Mouse (Mus musculus): ENCODE data around the gene Msh3.

Gene Msh3

DNA sequence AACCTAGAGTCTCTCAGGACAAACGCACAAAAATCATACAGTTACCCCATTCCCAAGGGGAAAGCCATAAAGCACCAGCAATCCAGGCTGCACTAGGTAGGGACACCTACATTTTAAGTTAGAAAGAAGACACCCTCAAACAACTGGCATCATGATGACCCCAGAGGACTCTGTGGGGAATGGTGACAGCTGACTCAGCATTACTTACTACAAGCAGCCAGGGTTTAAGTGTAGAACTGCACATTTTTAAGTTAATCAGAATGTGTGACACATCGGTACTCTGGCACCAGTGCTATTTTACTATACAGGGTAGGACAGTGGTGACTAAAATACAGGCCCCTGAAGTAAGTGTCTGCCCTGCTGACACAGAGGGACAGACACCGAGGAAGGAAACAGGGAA, 24.2 kb downstream of the Msh3 start:
- no peak for DNase-seq (ENCODE audit: low spot score)

DNA sequence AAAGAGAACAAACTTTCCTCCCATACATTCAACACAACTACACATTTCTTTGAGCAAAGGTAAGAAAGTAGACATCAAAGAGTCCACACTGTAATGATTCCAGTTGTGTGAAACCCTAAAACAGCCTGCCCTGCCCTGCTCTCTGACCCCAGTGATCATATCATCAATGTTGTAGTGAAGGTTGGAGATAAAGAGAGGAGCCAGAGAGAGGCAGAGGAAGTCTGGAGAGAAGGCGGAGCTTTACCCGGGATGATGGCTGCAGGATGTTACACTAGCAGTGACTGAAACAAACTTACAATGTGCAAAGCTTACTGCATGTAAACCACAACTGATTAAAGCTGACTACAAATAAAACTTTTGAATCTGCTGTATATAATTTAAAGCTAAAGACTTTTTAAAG, 26.8 kb downstream of the Msh3 start:
- DNase-seq (ENCODE audit: low spot score), result no peak

DNA sequence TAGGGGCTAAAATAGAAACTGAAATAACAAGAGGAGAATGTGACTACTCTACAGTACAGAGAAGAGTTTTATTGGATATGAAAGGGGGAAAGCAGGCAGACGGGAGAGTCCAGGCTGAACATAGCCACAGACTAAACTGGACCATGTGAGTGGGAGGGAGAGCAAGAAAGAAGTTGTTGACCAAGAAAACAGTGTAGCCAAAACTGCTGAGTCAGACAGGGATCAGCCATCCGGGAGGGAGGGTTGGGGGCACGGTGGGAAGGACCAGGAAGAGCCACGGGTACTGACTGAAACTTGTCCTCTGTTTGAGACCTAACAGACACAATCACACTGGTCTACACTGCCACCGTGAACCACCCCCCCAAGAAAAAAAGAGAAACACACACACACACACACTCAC, 28.8 kb downstream of the Msh3 start:
- no peak for DNase-seq (ENCODE audit: low spot score)

DNA sequence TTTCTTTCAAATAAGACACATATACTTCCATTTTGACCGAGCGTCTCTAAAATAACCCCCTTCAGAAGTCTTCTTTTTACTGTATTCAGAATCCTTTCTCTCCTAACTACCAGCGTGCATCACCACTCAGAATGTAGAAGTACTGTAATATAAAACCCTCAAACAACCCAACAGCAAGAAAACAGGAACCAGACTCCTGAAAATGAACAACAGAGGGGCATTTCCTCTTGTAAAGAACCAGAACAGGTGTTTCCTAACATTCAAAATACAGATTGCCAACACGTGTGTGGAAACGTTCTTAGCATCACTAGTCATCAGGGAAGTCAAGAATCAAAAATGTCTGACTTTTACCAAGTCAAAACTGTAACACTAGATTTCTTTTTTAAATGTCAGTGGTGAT, 34.0 kb downstream of the Msh3 start:
- DNase-seq (ENCODE audit: low spot score), result no peak

DNA sequence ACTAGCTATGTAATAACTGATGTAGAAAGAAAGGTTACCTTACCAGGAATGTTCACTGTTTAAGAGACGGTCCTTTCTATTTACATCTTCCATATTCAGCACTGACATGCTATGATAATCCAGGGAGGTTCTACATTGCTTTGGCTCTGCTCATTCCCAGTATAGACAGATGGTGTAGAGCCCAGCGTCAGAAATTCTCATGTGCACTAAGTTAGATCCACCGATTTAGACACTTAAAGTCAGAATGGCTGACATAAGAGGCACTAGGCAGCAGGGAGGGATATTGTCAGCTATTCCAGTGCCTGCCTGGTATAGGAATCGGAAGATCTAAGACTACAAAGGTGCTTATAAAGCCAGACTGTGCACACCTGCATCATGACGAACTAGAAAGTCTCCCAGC, 40.2 kb downstream of the Msh3 start:
- no peak for DNase-seq (ENCODE audit: low spot score)

DNA sequence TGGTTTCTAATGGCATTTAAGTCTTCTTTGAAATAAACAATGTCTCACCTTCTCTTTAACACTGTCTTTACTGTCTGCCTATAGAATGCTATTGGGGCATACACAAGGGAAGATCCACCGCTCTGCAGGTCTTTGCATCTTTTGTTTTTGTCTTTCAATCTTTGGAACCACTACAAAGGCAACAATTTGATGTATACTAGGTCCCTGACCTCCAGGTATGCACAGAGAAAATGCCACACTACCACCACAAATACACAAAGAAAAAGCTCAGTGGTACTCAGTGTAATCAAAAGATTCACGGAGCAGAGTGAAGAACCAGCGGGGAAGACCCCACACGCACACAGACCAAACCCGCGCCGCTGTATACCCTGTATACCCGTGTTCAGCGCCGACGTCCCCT, 49.1 kb downstream of the Msh3 start, which contains the start of gene Gm20379:
TSS of gene Gm20379 (plus strand) at position 301 of the 400 bp plus-strand sequence.
- DNase-seq (ENCODE audit: low spot score), result no peak

DNA sequence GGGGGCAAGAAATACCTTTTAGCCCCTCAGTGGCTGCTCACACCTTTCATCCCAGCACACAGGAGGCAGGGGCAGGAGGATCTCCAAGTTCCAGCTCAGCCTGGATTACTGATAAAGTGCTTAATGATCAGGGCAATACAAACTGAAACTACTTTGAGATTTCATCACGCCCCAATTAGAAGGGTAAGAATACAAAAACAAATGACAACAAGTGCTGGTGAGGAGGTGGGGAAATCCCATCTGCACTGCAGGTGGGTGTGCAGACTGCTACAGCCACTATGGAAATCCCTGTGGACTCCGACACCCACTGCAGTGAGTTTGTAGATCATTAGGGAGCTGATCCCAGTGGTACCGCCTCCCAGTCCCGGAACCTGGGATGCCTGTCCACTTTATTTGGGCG, 50.5 kb downstream of the Msh3 start:
- DNase-seq (ENCODE audit: low spot score), result no peak

DNA sequence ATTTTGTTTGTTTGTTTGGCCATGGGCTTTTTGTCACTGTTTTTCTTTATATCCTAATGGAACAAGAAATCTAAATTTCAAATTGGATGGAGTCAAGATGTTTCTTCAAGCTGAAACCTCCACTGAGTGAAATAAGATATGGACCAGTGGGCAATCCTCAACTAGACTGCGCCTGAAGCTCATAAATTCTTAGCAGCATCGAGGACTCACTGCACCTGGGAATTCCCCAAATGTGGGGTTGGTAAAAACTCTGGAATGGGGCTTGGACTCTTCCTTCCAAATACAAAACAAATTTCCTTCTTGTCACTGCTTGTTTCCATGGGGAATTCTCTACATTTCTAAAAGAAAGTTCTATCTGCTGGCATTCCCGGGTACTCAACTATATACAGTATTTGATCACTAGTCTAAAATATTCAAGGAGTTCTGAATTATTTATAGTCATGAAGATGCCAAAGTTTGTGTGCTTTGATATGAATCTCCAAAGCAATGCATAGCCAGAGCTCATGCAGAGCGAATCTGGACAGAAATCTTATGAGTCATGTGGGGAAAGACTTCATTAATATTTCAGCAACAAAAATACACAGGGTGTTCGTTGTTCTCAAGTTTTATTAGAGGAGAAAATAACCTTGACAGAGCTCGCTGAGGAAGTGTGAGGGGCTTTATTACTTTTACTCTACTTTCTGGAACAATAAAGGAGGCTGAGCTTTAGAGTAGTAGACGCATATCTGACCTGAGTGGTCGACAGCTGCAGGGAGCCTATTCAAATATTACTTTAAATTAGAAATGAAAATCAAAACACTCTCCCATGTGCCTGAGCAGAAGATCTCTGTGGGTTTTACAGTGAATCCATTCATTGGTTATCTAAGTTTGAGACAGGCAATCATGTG, 51.5 kb downstream of the Msh3 start:
- no peak for DNase-seq (ENCODE audit: low spot score)

DNA sequence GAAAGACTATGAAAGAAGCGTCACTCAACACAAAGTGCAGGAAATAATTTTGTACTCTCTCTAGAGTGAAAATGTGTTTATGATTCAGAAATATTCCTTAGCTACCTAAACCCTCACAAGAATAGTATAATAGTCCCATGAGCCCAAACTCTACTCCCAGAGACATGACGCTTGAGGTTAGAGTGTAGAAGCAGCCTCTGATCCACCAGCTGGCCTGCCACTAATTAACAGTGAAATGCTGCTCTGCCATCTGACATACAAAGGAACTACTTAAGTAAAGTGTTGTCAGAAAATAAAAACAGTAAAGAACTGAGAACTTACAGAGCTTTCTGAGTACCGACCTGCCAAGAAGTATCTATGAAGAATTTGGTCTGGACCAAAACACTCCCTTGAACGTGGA, 52.3 kb downstream of the Msh3 start:
- no peak for DNase-seq (ENCODE audit: low spot score)

DNA sequence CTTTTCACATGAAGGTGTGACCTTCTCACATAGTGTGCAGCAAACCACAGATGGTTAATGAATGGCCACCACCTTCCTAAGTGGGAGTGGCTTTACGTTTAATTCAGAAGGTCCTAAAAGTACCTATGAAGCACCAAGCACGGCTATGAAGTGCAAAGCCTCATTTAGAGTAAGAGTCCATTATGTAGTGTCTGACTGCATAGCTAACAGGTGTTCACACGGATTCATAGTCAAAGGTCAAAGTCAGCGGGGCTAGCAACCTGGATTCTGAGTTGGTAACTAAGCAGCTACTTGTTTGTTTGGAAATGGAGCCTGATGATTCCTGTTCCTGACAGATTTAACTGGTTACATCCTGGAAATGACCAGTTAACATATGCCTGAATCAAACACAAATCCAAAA, 53.0 kb downstream of the Msh3 start:
- DNase-seq (ENCODE audit: low spot score), result no peak

DNA sequence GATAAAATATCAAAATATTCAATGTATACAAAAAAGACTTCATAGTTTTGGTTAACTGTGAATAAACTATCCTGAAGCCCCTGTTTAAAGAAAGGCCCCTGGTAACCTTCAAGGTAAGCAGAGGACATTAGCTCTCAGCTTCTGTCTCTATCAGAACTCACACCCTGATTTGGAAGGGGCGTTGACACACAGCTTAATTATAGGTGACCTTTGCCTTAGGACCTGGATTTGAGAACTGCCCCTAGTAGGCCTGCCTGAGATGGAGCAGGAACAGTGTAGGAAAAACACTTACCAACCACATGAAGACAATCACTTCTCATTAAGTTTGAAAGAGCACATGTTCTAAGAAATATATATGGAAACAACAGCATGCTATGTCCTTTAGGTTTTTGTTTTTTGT, 55.3 kb downstream of the Msh3 start:
- no peak for DNase-seq (ENCODE audit: low spot score)

DNA sequence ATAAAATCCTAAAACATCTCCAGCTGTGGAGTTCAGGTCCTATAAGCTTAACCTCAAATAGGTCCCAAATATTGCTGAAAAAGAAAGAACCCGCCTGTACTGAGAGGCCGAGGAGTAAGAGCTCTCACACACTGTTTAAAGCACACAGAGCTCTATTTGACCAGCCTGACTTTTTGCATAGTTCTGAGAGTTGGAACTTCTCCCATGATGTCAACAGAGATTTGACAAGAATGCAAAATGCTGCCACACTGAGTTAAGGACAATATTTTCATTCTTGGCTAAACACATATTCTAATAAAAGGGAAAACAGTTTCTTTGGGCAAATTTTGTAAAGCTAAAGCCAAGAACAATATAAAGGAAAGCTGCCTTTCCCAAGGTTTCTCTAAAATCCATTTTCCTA, 57.8 kb downstream of the Msh3 start:
- DNase-seq (ENCODE audit: low spot score), result no peak

DNA sequence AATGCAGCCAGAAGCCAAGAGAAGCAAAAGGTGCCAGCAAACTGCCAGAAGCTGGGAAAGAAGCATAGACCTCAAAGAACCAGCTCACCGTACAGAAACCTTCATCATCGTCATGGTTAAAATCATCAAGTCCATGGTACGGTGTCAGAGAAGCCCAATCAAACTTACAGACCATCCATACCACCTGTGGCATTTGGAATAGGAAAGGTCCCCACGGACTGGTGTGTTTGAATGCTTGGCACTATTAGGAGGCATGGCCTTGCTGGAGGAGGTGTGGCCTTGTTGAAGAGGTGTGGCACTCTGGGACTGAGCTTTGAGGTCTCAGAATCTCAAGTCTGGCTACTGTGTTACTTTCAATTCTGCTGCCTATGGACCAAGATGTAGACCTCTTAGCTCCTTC, 58.3 kb downstream of the Msh3 start:
- DNase-seq (ENCODE audit: low spot score), result no peak

DNA sequence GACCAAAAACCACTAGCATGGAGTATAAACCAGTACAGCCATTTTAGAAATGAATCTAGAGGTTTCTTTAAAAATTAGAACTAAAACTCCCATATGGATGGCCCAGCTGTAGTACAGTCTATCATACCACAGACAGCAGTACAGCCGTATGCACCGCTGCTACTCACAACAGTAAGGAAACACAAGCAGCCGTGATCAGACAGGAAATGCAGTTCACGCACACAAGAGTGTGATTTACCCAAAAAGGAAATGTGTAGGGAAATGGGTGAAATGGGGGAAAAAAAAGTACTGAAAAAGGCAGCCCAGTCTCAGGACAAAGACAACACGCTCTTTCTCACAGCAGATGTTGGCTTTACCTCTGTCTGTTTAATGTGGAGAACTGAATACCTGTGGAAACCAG, 60.9 kb downstream of the Msh3 start:
- no peak for DNase-seq (ENCODE audit: low spot score)

DNA sequence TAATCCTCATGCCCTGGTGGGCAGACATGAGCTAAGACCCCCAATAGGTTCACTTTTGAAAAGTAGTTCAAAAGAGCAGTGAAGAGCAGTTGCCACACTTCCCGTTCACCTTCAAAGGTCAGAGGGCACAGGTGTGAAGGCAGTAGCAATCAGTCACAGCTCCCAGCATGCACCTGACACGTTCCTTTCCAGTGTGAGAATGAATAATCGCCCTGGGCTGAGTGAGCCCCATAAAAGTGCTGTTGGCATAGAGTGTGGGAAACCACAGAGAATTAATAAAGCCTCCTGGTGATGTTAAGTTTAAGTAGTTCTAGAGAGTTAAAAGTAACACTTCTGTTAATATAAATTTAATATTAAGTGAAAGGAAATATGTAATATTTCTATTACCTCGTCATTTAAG, 63.2 kb downstream of the Msh3 start:
- DNase-seq (ENCODE audit: low spot score), result no peak

DNA sequence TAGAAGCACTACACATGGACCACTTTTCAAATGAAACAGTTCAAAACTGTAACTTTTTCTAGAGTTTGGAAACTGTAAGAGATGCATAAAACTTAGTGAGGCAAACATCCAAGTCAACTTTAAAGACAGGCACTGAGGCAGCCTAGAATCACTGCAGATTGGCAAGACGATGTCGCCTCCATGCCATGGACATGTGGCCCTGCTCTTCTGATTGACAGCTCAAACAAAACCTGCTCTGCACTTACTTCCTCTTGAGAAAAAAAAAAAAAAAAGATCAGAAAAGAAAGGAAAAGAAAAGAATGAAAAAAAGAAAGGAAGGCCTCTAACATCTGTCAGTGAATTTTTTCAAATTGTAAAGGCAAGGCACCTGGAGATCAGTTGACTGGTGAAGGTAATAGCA, 77.8 kb downstream of the Msh3 start:
- DNase-seq (ENCODE audit: low spot score), result no peak

DNA sequence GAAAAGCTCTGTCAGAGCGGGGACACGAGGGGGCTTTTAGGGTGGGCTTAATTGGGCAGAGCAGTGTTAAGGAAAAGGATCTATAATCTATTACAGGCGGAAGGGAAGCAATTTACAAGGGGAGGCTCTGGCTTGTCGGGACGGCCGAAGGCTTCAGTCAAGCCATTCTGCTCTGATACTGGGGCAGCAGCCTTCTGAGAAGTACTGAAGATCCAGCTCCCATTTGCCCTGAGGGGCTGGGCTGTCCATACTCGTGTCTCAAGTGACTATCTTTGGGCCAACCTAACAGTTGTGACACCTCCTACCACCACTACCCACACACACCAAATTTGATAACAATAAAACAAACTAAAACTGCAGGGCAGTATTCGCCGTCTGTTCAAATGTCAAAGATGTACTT, 79.5 kb downstream of the Msh3 start:
- DNase-seq (ENCODE audit: low spot score), result no peak

DNA sequence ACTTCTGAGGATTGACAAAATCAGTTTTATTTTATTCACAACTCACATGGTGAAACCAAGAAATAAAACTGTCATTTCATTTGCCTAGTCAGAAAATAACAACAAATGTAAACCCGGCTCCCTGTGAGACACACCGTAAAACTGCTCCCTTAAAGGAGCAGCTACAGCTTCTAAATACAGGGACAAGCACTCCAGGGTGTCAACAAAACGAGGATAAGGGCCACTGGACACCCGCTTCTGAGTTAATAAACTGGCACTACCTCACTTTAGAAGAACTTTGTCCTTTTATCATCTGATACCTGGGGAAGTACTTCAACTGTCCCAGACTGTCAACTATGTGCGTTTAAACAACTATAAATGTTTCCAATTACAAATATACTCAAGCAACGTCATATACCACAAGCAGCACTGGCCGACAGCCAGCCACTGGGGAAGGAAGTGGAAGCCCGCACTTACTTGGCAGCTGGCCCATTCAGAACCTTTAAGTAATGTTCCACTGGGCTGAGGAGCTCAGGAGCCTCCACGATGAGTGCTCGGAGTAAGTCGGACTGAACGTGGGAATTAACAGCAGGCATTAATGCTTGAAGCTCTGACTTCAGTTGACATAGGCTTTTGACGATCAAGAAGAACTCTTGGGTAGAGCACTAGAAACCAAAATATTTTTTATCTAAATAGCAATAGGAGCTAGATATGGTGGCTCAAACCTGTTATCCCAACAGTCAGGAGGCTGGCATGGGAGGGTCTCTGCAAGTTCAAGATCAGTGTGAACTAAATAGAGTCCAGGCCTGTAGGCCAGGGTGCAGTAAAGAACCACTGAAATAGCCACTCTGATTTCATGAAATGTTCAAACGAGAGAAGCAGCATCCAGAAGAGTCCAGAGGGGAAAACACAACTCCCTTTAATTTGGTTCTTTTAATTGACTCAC, 80.3 kb downstream of the Msh3 start:
- peak; percentile 19 for DNase-seq (ENCODE audit: low spot score)

DNA sequence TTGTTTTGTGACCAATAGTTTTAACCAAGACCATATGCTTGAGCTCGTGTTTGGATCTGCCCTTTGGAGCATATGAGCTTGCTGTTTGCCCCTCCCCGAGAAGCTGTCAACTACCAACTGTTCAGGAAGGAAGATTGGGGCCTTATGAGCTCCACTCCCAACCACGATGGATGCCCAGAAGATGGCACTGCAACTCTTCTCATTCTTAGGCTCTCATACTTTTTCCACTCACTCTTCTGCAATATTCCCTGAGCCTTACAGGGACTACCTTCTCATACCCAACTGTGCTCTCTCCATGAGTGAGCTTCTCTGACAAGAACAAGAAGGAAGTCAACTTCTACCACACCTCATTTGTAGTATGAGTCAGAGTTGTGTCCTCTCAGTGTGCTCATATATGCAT, 87.7 kb downstream of the Msh3 start:
- DNase-seq (ENCODE audit: low spot score), result no peak

DNA sequence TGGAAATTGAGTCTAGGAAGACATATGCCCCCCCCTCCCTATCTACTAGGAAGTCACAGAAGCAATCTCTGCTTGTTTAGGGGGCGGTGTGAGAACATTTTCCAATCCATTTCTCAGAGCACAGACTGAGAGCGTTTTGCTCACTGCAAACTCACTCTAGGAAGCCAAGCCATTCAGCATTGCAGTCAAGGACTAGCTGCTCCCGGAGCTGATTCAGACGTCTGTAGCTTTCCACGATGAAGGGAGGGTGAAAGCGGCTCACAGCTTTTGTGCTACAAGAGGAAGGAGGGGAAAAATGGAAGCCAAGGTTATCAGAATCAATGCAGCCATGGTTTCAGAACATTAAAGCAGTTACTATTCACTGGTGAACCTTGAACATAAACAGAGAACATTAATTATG, 91.2 kb downstream of the Msh3 start:
- no peak for DNase-seq (ENCODE audit: low spot score)

DNA sequence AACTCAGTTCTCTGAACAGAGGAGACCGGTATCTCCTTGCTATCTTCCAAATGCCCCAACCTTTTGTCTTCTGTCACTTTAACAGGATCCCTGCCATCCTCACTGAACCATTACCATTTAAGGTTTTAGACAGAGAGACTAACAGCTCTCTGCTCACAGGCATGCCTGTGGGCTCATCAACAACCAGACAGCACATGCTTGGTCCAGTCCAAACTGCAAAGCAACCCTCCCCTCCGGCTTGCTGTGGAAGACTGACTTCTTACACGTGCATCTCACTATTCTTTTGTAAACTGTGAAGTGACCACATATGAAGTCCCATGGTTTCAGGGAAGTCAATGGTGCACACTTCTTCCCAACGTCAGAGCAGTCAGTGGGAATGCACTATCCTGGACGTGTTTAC, 93.5 kb downstream of the Msh3 start:
- DNase-seq (ENCODE audit: low spot score), result no peak

DNA sequence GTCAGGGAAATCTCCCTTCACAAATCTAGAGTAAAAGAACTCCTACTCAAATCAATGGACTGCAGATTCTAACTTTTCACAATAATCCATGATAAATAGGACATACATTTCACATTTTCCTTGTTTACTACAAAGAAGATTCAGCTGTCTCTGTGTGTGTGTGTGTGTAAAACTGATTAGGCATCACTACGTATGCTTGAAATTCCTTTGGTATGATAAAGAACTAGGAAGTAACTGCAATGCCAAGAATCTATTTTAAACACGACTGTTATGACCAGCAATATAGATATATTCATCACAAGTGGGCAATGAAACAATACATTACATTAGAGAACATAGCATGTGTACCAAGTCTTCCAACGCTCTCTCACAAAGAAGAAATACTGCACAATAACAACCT, 99.3 kb downstream of the Msh3 start:
- no peak for DNase-seq (ENCODE audit: low spot score)

DNA sequence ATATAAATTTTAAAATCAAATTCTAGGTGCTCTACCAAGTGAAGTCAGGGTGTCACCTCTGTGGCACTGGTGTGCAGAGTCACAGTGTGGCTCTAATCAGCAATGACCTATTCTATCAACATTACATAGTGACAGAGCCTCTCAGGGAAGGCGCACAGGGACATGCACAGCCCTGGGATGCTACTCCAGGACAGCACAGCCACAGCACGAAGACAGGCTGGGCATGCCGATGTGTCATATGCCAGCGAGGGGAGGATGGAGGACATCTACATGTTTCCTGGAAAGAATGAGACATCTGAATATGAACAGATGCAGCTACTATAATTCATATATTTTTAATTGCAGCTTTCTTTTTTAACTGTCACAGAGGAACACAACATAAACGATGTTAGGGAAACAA, 101.0 kb downstream of the Msh3 start:
- no peak for DNase-seq (ENCODE audit: low spot score)
